Mouse (Mus musculus): ENCODE data around the gene Slc22a16. TPM values are rescaled to one million over a fixed set of nuclear protein-coding genes. Genes with fewer than 3 reads are reported as not detected.

Gene Slc22a16
- total RNA-seq, 4 experiments from 2014 or later: not detected

Other genes starting within 250 kb of the Slc22a16 start
- 10 to 100 TPM; 32.8 to 35.1 (median 34.0) TPM for gene Cdk19, start 230.8 kb upstream of the Slc22a16 start, total RNA-seq (2022)
- 10 to 100 TPM; 19.4 to 21.8 (median 20.7) TPM for gene Ddo, start 59.7 kb downstream of the Slc22a16 start, total RNA-seq (2022)
- gene Mettl24, start 112.9 kb downstream of the Slc22a16 start, total RNA-seq (2022): 1 to 10 TPM; 2.0 to 3.5 (median 3.3) TPM

Measured in layer of hippocampus, adult 8-10 months (tissue).